Mouse (Mus musculus): ENCODE measurements around the gene Fbxo36.

The Fbxo36 gene

DNA sequence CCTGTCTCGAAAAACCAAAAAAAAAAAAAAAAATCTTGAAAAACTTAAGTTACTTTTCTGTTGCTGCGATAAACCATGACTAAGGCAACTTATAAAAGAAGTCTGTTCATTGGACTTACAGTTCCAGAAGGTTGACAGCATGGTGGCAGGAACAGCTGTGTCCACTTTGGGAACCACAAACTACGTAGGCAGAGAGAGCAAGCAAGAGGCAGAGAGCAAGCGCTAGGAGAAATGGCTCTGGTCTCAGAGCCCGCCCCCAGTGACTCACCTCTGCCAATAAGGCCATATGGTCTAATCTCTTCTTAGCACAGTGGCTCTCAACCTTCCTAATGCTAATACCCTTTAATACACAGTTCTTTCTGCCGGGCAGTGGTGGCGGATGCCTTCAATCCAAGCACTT is 10.2 kb downstream of the Fbxo36 start:
- POLR2A ChIA-PET = interaction anchor here (0.7 to 4.5 kb wide), 14 partner anchors 8 to 213 kb away, joined by 3 to 128 read pairs (median 39); partner anchors contain the start of genes Fbxo36 (in 3 of the 4) and Trip12 (in 3 of the 4)
- CTCF ChIA-PET = interaction anchor here in 1 of 4 experiments (1.3 kb wide), 1 partner anchor 10 kb away, joined by 3 read pairs; the partner anchor contains the start of genes Fbxo36 and Trip12

DNA sequence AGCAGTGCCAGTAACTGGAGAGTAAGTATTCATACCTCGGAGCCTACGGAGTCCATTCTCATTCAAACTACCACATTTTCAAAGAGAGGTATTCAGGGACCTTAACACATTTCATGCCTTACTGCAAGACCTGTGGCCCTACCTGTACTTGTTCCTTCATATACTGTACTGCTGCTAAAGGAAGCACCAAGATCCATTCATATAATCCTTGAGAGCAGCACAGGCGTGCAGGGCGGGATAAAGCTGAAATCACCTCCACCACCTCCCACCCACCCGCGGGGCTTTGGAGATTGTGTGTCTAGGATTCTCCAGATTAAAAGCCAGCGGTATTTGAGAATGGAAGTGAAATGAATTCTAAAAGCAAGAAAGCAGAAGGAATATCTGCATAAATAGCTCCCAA is 10.8 kb downstream of the Fbxo36 start:
- ChIA-PET CTCF (interaction anchor here in 1 of 4 experiments (1.3 to 2.1 kb wide), 2 partner anchors 10 to 16 kb away, joined by 3 to 9 read pairs; partner anchors contain the start of genes Fbxo36 and Trip12), POLR2A (interaction anchor here (0.6 to 4.5 kb wide), 33 partner anchors 9 to 267 kb away, joined by 3 to 128 read pairs (median 6); partner anchors contain the start of genes Fbxo36 (in 3 of the 4) and Trip12 (in 3 of the 4))

DNA sequence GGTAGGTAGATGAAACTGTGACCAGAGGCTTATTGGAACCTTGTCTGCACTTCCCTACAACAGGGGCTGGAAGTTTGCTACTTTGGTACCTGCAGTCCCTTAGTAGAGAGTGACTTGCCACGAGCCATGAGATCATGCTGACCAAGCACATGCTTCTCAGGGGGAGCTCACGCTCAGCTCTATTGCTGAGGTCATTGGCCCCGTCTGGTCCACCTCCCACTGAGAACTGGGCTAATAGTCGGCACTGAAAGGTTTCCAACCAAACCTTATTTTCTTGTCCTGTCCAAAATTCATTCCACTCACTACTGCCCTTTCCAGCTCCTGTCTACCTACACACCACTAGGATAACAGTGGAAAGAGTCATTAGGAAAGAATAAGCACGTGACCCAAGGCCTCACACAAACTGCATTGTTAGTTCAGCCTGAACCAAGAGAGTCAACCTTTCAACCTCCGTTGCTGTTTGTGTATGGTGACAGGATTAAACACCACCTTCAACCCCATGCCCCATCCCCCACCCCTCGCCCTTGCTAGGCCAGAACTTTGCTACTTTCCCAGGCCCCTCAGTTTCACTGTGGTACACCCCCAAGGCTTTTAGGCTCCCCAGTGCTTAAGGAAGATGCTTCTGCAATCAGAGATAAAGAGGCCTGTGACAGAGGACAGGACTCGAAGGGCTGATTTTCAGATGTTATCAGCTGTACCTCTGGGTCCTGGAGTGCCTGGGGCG is 12.0 kb downstream of the Fbxo36 start:
- POLR2A ChIA-PET = interaction anchor here (0.6 to 4.5 kb wide), 47 partner anchors 8 to 214 kb away, joined by 3 to 128 read pairs (median 5); partner anchors contain the start of genes Fbxo36 (in 3 of the 4) and Trip12 (in 3 of the 4)
- CTCF ChIA-PET = interaction anchor here in 2 of 4 experiments (1.0 to 2.1 kb wide), 3 partner anchors 15 to 30 kb away, joined by 3 to 9 read pairs (median 3); no protein-coding TSS in a partner anchor

DNA sequence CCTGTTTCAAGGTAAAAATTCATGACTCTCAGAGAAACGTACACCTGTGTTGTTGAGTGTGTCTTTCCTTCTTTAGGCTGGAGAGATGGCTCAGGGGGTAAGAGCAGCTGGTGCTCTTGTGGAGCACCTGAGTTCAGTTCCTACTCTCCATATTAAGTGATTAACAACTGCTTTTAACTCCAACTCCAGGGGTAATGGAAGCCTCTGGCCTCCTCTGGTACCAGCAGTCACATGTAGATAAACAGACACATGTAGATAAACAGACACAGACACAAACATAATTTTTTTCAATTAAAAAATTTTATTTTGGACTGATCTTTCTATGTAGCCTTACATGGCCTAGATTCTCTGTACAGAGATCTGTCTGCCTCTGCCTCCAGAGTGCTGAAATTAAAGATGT is 14.1 kb downstream of the Fbxo36 start:
- CTCF ChIA-PET = no interaction called here
- POLR2A ChIA-PET = interaction anchor here in 2 of 4 experiments (4.3 to 11.9 kb wide), 3 partner anchors 9 to 16 kb away, joined by 77 to 217 read pairs (median 128); partner anchors contain the start of genes Fbxo36 (in 1 of the 2) and Trip12 (in 1 of the 2)

DNA sequence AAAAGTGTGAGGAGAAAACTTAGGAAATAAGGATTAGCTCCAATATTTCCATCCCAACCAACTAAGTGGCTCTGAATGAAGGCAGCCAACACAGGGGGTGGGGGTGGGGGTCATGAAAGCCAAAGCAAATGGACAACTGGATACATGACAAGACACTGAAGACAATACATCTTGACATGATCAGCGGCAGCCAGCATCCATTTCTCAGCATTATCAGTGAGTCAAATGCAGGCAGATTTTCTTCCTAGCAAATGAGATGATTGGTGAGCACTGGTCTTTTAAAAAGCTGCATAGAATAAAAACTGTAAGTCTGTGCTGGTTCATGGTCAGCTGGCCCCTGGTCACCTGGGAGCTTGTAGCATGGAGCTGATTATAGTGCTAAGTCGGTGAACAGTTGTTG is 15.3 kb downstream of the Fbxo36 start:
- CTCF ChIA-PET = no interaction called here
- POLR2A ChIA-PET = interaction anchor here (0.7 to 11.9 kb wide), 15 partner anchors 8 to 34 kb away, joined by 3 to 217 read pairs (median 5); partner anchors contain the start of genes Fbxo36 (in 3 of the 4) and Trip12 (in 3 of the 4)

DNA sequence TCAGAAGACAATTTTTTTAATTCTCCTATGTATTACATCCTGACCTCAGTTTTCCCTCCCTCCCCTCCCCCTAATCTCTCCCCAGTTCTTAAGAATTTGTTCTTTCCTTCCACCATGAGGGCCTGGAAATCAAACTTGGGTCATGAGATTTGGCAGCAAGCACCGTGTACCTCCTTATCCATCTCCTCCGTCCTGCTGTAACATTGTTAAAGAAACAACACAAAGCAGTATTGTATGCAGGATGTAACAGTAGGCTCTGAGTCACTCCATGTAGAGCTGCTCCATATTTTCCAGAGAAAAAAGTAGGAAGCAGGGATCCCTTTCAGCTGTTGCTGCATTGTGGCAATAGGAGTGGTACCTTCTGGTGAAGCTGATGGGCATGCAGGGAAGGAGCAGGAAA is 16.1 kb downstream of the Fbxo36 start:
- POLR2A ChIA-PET = interaction anchor here (0.9 to 11.9 kb wide), 16 partner anchors 10 to 118 kb away, joined by 3 to 217 read pairs (median 4); partner anchors contain the start of genes Fbxo36 (in 3 of the 4) and Trip12 (in 3 of the 4)
- CTCF ChIA-PET = no interaction called here

DNA sequence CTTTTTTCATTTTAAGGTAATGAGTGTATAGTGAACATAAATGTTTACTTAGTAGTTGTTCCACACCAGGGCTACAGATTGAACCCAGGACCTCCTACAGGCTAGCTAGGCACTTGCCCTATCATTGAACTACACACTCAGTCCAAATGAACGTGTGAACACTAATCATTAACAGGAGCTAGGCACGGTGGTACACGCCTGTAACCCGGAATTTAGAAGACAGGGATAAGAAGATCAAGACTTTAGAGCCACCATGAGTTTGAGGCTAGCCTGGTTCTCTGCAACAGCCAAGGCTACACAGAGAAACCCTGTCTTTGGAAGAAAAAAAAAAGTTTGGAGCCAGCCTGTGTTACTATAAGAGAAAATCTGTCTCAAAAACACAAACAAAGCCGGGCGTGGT is 20.0 kb downstream of the Fbxo36 start:
- ChIA-PET POLR2A (interaction anchor here (0.7 to 15.6 kb wide), 15 partner anchors 8 to 527 kb away, joined by 3 to 335 read pairs (median 44); partner anchors contain the start of genes Fbxo36 (in 4 of the 4) and Trip12 (in 4 of the 4)), CTCF (no interaction called here)

DNA sequence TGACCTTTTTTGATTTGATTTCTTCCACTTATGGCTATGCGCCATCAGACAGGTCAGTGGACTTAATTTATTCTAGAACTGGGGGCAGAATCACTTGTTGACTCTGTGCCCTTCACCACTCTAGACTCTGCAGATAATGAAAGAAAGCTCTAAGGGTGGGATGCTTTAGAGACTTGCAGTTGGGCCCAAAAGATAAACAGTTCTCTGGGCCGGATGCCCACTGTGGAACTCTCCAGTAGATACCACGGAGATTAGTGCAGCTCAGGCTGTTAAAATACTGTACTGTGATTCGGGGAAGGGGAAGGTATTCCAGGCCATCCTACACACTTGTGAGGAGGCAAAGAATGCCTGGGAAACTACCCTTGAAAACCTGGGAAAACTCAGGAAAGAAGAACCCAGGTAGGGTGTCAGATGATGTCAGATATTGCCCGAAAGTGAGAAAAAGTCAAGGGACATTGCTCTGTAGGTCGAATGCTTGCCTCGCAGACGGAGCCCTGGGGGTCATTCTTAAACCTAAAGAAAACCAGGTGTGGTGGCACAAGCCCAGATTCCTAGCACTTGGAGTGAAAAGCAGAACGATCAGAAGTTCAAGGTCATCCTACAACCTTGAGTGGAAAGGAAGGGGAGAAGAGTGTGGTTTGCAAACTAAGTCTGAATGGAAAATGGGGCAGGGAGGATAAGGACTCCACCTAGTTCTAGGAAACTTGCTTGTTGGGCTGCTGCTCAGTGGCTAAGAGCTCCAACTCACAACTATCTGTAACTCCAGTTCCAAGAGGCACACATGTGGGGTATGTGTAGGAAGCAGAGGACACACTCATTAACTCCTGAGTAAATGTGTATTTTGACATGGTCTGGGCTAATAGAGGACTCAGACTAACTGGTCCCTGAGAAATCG is 21.0 kb downstream of the Fbxo36 start:
- CTCF ChIA-PET = interaction anchor here in 3 of 4 experiments (0.9 to 1.8 kb wide), 3 partner anchors 19 to 21 kb away, joined by 3 to 6 read pairs (median 3); no protein-coding TSS in a partner anchor
- POLR2A ChIA-PET = interaction anchor here (0.6 to 15.6 kb wide), 36 partner anchors 9 to 1886 kb away, joined by 3 to 335 read pairs (median 5); partner anchors contain the start of genes Fbxo36 (in 4 of the 4) and Trip12 (in 4 of the 4)

DNA sequence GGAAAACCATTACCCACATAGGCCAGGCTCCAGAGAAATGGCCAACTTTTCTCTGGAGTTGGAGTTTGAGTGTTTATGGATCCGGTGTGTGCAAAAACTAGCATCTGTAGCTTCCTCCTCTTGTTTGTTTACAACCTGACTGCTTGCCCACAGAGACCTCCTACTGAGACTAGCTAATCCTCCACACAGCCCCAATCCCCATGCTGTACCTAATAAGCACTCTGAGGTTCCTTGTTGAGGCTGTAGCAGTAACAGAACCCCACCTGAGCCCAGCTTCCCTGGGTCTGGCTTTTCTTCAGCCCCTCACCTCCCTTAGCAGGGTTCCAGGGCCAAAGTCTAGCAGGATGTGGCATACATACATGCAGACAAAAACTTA is 21.6 kb downstream of the Fbxo36 start:
- POLR2A ChIA-PET = interaction anchor here (0.6 to 15.6 kb wide), 35 partner anchors 8 to 1886 kb away, joined by 3 to 335 read pairs (median 5); partner anchors contain the start of genes Fbxo36 (in 3 of the 4) and Trip12 (in 3 of the 4)
- CTCF ChIA-PET = interaction anchor here (0.7 to 1.8 kb wide), 5 partner anchors 17 to 47 kb away, joined by 3 to 6 read pairs (median 3); no protein-coding TSS in a partner anchor

DNA sequence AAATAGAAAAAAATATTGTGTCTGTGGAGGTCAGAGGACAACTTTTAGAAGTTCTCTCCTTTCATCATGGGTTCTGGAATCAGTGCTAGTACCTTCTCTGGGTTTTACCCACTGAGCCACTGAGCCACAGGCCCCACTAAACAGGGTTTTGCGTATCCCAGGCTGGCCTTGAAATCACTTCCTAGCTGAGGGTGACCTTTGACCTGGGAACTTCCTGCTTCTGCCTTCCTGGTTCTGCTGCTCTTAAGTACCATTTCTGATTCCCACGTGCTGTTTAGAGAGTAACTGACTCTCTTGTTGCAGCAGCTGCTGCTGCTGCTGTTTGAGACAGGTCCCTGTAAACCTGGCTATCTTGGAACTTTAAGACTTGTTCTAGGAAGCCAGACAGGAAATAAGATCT is 25.0 kb downstream of the Fbxo36 start:
- ChIA-PET POLR2A (interaction anchor here in 3 of 4 experiments (0.9 to 15.6 kb wide), 8 partner anchors 13 to 38 kb away, joined by 3 to 335 read pairs (median 15); partner anchors contain the start of genes Fbxo36 (in 2 of the 3) and Trip12 (in 2 of the 3)), CTCF (interaction anchor here in 1 of 4 experiments (0.9 kb wide), 1 partner anchor 24 kb away, joined by 3 read pairs; the partner anchor contains the start of gene Trip12)

DNA sequence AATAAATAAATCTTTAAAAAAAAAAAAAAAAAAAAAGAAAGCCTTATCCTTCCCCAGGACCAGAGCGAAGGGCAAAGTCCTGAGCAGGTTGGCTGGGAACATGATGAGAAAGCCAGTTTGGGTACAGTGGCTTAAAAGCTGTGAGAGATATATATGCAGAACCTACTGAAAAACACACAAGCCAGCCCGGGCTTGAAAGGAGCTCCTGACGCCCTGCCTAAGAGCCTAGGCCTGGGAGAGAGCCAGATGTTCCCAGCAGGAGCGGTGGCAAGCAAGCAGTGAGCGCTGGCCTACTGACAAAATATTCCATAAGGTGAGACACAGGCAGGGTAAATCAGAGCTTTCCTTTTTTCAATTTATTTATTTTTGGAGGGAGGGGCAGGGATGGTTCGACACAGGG is 26.6 kb downstream of the Fbxo36 start:
- ChIA-PET CTCF (interaction anchor here (0.7 to 2.1 kb wide), 22 partner anchors 8 to 170 kb away, joined by 3 to 15 read pairs (median 5); partner anchors contain the start of genes Trip12 (in 2 of the 4), Dner (in 1 of the 4) and Fbxo36 (in 1 of the 4)), POLR2A (interaction anchor here (0.5 to 15.6 kb wide), 49 partner anchors 6 to 171 kb away, joined by 3 to 335 read pairs (median 4); partner anchors contain the start of genes Fbxo36 (in 4 of the 4), Trip12 (in 4 of the 4) and Dner (in 1 of the 4))

DNA sequence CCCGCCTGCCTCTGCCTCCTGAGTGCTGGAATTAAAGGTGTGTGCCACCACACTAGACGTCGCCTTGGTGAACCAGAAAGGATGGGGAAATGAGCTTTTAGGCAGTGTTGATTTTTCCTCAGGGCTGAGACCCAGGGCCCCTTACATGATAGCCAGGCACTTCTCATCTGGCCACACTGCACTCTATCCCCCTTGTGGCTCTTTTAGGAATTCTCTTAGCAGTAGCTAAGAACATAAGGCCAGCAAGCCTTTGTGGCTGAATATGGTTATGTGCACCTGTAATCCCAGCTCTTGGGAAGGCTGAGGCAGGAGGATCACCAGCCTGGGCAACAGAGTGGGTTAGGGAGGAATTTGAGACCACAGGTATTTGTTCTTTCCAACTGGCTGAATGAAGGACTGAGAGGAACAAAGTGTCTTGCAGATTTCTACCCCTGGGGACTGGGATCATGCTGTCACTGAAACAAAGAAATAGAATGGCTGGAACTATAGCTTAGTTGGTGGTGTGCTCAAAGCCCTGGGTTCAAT is 27.1 kb downstream of the Fbxo36 start:
- ChIA-PET POLR2A (interaction anchor here (0.6 to 15.6 kb wide), 50 partner anchors 6 to 235 kb away, joined by 3 to 335 read pairs (median 4); partner anchors contain the start of genes Fbxo36 (in 4 of the 4), Trip12 (in 4 of the 4) and Dner (in 1 of the 4)), CTCF (interaction anchor here (0.6 to 2.1 kb wide), 24 partner anchors 9 to 171 kb away, joined by 3 to 15 read pairs (median 4); partner anchors contain the start of genes Trip12 (in 2 of the 4), Dner (in 1 of the 4) and Fbxo36 (in 1 of the 4))

DNA sequence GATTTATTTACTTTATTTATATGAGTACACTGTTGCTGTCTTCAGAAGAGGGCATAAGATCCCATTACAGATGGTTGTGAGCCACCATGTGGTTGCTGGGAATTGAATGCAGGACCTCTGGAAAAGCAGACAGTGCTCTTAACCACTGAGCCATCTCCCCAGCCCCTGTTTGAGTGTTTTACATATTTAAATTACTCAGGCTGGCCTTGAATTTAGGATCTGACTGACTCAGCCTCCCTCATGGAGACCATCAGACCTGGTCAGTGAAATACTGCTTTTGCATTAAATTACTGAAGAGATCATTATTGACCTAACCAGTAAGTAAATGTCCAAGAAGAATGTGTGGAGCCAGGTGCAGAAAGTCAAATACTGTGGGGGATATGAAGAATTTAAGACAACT is 28.7 kb downstream of the Fbxo36 start:
- ChIA-PET CTCF (interaction anchor here (0.6 to 2.6 kb wide), 8 partner anchors 11 to 27 kb away, joined by 3 to 9 read pairs (median 4); partner anchors contain the start of gene Trip12 (in 1 of the 4)), POLR2A (interaction anchor here (0.7 to 15.6 kb wide), 63 partner anchors 7 to 584 kb away, joined by 3 to 335 read pairs (median 7); partner anchors contain the start of genes Fbxo36 (in 4 of the 4), Trip12 (in 4 of the 4) and Dner (in 1 of the 4))

DNA sequence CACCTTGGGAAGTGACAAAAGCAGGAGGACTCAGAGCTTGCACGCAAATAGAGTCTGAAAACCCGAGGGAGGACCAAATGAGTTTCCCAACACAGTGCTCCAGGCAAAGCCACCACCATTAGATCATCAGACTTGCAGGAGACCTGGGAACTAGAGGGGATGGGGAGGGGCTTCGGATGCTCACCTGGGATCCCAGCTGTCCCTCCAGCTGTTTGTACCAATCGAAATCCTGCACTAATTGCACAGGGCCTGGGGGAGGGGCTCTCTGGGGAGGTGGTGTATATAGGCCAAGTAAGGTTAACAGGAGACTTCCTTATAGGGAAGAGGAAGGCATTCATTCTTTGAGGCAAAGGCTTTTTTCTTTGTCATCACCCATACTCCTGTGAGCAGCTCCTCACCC is 29.2 kb downstream of the Fbxo36 start:
- CTCF ChIA-PET = interaction anchor here (0.6 to 2.6 kb wide), 12 partner anchors 11 to 82 kb away, joined by 3 to 9 read pairs (median 3); partner anchors contain the start of genes Fbxo36 (in 1 of the 4) and Trip12 (in 1 of the 4)
- POLR2A ChIA-PET = interaction anchor here (0.5 to 15.6 kb wide), 66 partner anchors 7 to 1439 kb away, joined by 3 to 335 read pairs (median 7); partner anchors contain the start of genes Fbxo36 (in 4 of the 4), Trip12 (in 4 of the 4) and Dner (in 1 of the 4)

DNA sequence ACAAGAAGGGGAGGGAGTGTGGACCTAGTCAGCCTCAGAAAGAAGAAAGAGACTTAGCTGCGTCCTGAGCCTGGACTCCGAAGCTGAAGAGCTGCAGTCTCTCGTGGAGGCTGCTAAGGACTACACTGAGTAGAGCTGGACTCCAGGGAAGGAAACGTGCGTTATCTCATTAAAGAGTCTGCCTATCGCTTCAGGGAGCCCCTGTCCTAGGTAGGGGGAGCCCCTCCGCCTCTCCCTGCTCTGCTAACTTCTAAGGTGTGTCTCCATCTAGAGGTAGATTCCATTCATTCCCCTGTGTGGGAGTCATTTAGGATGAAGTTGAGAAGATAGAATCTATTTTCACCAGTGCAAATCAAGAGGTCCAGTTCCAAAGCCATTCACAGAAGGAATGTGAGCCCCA is 29.9 kb downstream of the Fbxo36 start:
- CTCF ChIA-PET = interaction anchor here in 3 of 4 experiments (0.6 to 2.6 kb wide), 9 partner anchors 10 to 82 kb away, joined by 3 to 9 read pairs (median 3); partner anchors contain the start of genes Fbxo36 (in 1 of the 3) and Trip12 (in 1 of the 3)
- POLR2A ChIA-PET = interaction anchor here (0.5 to 15.6 kb wide), 57 partner anchors 8 to 1439 kb away, joined by 3 to 335 read pairs (median 7); partner anchors contain the start of genes Fbxo36 (in 3 of the 4), Trip12 (in 3 of the 4) and Dner (in 1 of the 4)

DNA sequence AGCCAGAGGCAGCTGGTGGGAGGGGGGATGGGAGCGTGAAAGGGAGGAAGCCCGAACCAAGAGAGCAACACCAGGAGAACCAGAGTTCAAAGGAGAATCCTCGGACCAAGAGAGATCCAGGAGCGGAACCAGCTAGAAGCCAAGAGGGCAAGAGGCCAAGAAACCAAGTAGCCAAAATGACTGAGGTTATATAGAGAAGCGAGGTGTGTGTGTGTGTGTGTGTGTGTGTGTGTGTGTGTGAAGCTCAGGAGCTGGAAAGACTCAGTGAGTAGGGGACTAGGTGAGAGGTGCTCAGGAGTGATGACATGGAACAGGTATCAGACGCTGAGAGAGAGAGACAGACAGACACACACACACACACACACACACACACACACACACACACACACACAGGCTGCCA is 31.5 kb downstream of the Fbxo36 start:
- CTCF ChIA-PET = interaction anchor here in 3 of 4 experiments (0.6 to 1.9 kb wide), 4 partner anchors 8 to 33 kb away, joined by 3 to 8 read pairs (median 4); no protein-coding TSS in a partner anchor
- POLR2A ChIA-PET = interaction anchor here (0.6 to 15.6 kb wide), 37 partner anchors 8 to 1902 kb away, joined by 3 to 335 read pairs (median 9); partner anchors contain the start of genes Fbxo36 (in 4 of the 4) and Trip12 (in 4 of the 4)
